Mouse (Mus musculus) ovary, postnatal 14 days (tissue): ENCODE measurements around the gene Ankrd11.

Experiments used
- DNase-seq: peaks from one replicate; pipeline ENCODE4 v3.0.0; 2022; ENCODE audit warnings: low spot score

Gene Ankrd11

GRCm38 (mm10) chr8:122926782-122927181, 115.3 kb downstream of the Ankrd11 start:
- DNase-seq = no peak

- DNase-seq = no peak
Observed at GRCm38 (mm10) chr8:122925939-122926722, 115.9 kb downstream of the Ankrd11 start.

DNA sequence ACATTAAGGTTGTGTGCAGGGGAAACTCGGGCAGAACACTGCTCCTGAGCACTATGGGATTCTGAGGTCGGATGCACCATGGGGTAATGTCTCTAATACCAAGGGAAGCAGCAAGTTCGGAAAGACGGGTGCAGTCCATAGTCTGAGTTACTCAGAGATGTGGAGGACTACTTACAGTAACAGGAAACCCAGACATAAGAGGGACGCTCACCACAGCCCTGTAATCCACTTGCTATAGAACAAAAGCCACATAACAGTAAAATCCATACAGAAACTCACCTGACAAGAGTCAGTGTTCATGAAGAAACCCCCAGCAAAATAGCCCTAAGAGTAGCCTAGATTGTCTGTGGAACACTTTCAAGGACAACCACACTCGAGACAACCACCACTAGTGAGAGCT, 118.0 kb downstream of the Ankrd11 start:
- DNase-seq = no peak

DNA sequence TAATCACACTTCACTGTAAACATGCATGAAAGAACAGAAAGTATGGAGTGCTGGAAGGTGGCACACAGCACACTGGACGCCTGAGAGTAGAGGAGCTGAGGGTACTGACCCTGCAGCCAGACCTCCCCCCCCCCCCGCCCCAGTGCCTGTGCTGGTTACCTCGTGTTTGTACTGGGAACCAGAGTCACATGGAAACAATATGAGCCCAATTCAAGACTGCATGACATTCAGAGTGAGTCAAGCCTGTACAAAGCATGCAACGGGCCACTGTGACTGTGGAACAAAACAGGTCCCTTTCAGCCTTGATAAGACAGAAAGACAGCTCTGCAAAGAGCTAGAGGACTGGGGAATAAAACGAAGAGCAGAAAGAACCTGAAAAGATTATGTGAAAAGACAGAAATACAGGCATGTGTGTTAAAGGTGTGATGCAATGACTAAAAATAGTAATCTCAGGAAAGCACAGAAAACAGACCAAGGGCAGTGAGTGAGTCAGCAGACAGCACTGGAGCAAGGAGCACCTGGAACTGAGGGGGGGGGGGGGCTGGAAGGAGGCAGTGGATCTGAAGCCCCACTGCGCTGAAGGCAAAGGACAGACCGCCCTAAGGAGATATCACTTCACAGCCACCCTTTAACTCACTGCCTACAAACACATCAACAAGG, 118.5 kb downstream of the Ankrd11 start:
- DNase-seq = no peak

GRCm38 (mm10) chr8:122922945-122923344, 119.1 kb downstream of the Ankrd11 start:
- no peak for DNase-seq

DNA sequence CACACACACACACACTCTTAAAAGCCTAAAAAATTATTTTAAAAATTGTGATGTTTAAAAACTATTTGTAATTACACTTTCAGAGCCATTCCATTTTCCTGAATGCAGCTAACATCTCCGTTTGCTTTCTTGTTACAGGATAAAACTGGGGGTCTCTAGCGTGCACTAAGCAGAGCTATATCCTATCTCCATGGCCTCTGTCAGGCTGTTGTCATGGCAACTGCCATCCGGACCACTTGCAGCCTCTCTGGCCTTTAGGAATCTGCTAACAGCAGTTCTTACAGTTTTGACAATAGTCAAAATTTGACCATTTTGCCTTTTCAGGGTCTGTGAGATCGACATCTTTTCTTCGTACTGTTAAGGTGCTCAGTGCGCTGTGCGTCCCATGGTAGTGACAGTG, 121.2 kb downstream of the Ankrd11 start:
- DNase-seq = no peak

DNA sequence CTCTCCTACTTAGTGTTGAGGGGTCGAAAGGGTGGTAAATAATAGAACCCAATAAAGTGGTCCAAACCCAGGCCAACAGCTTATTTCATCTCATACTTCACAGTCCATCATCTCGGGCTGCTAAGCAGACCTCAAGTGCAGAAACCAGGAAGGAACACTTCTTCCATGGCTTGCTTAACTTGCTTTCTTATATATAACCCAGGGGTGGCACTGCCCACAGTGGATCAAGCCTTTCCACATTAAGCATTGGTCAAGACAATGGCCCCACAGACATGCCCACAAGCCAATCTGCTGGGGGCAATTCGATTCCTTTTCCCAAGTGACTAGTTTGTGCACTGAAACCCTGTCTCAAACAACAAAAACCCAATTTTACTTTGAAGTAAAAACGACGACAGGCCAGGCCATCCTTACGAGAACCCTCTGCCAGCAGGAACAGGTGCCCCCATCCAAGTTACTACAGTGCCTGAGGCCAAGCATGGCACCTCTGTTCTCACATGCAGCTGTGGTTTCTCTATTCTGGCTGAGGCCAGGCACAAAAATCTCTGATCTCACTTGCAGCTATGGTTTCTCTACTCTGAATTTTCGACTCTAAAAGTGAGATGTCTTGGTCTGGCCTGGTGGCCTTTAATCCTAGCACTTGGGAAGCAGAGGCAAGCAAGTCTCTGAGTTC, 123.5 kb downstream of the Ankrd11 start:
- no peak for DNase-seq

- peak; percentile 38 for DNase-seq
Observed at GRCm38 (mm10) chr8:122917531-122918392, 124.3 kb downstream of the Ankrd11 start.

DNA sequence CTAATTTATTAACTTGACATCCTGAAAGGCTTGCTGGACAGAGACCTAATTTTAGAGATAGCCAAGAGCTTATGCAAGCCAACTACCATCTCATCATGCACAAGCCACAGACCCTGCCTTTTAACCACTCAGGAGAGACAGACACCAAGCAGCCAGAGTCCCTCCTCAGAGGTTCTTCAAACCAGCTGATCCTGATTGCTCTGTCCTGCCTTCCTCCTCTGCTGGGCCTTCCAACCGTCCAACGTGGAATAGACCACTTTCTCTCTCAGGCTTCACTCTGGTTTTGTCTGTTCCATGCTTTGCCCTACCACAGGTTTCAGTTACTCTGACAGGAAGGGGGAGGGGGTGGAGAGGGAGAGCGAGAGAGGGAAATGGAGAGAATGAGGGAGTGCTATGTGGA, 125.3 kb downstream of the Ankrd11 start:
- DNase-seq = no peak

DNA sequence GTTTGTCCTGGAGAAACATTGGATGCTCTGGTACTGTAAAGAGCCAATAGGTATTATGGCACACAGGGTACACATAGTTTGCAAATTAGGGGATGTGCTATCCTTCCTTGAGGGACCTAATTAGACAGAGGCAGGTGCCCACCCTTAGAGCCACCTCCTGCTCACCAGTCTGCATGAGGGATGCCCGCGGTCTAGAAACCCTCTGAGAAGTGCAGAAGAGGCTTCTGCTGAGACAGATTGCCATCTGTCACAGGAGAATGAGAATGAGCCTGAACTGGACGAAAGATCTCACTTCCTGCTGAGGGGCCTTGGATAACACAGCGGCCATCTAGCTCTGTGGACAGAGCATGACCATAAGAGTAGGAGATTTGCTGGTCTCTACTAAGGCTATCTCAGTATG, 129.2 kb downstream of the Ankrd11 start:
- no peak for DNase-seq

GRCm38 (mm10) chr8:122912150-122912549, 129.9 kb downstream of the Ankrd11 start:
- DNase-seq = no peak

- peak; percentile 79 for DNase-seq
Observed at GRCm38 (mm10) chr8:122906463-122907021, 135.5 kb downstream of the Ankrd11 start.

DNA sequence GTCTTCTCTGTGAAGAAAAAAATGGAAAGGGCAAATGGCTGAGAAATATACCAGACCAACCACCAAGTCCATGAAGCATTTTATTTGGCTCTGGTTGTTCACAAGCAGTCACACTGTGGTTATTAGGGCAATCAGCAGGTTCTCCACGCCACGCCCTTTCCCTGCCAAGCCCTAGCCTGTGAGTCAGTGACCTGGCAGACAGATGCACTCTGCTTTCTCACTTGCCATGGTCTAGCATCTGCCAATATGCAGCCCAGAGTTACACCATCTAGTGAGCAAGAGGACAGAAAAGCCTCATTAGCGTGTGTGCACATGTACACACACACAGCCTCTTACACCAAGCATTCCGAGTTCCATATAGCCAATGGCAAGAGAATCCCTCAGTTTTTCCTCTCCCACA, 136.7 kb downstream of the Ankrd11 start:
- no peak for DNase-seq

- DNase-seq = no peak
Observed at GRCm38 (mm10) chr8:122904496-122904895, 137.6 kb downstream of the Ankrd11 start.

DNA sequence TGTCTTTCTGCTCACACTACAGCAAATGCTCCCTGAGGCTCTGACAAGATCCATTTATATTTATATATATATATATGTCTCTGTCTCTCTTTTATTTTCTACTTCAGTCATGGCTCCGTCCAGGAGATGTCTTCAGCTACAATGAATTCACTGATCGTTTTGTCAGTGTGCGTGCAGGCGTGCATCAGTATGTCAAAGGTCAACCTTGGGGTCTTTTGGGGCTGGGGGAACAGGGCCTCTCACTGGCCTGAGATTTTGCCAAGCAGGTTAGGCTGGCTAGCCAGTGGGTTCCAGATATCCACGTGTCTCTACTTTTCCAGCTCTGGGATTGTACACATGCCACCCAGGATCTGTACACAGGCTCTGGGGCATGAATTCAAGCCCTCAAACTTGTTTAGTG, 139.1 kb downstream of the Ankrd11 start:
- no peak for DNase-seq

- DNase-seq = no peak
Observed at GRCm38 (mm10) chr8:122902581-122902980, 139.5 kb downstream of the Ankrd11 start.

DNA sequence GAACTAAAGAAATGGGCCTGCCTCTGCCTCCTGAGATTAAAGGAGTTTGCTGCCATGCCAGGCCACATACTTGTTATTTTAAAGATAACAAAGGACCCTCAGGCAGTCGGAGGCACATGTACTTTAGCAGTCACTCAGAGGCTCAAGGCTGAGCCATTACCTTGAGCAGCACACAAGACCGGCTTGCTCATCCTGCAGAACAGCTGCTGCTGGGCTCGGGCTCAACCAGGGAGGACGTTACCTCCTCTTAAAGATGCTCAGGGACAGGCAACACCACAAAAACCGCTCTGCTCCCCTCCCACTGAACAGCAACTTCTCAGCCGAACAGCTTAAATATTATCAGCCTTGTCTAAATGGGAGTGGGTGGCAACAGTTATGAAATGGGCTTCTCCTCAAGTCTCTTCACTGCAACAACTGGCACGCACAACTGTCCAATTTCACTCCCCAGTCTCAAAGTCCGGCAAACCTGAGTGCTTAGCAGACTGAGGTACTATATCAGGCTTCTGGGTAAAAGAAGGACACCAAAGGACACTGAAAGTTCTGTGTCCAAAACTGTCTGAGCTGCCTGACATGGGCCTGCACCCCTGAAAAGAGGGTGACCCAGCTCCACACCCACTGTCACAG, 140.1 kb downstream of the Ankrd11 start:
- DNase-seq = no peak

DNA sequence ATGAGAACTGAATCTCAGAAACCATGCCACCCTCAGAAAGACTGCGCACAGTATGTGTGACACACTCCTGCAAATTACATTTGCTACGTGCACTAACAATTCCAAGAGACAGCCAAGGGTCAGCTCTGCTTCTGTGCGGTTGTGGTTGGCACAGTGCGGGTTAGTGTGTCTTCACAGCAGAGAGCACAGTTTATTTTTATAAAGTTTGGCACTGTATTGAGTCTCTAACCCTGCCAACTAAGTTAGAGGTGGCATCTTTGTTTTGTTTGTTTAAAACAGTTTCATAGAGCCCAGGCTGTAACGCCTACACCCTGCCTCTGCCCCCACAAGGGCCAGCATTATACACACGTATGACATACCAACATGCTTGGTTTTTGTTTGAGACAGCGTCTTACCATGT, 140.6 kb downstream of the Ankrd11 start:
- no peak for DNase-seq

GRCm38 (mm10) chr8:122899085-122899484, 143.0 kb downstream of the Ankrd11 start:
- DNase-seq = no peak

- no peak for DNase-seq
Observed at GRCm38 (mm10) chr8:122898473-122898872, 143.6 kb downstream of the Ankrd11 start.

DNA sequence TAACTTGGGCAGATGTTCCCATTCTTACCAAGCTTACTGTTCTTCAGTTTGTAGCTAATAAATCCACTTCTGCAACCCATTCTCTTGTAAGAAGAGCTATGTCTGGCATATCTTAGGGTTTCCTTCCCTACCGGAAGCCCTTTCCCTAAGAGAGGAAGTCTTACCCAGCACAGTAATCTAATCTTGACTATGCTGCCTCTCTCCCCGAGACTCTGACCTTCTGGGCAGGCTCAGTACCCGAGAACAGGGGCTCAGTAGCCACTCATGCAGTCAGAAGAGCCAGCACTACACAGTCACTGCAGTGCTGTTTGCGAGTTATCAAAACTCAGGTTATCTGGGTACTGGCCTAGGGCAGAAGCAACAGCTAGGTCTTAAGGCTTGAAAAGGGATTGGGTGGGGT, 144.1 kb downstream of the Ankrd11 start:
- no peak for DNase-seq
